Mouse (Mus musculus) brain, embryonic 14.5 days (tissue): Measurements from ENCODE around the gene Spem2.

Experiments used
- CTCF ChIP-seq: fragments of 200-500 bp; IDR thresholded peaks from 2 replicates; pipeline ENCODE4 v1.5.1; 2012; ENCODE audit warnings: inconsistent platforms, mild to moderate bottlenecking, moderate library complexity, borderline replicate concordance; ENCODE audit not compliant: insufficient read depth, insufficient read length; ENCODE audit errors: extremely low read depth
- POLR2A ChIP-seq: fragments of 200-500 bp; IDR thresholded peaks from 2 replicates; pipeline ENCODE4 v1.6.1; 2012; ENCODE audit warnings: mild to moderate bottlenecking, inconsistent platforms, borderline replicate concordance; ENCODE audit not compliant: poor library complexity, insufficient read depth, insufficient read length, severe bottlenecking; ENCODE audit errors: extremely low read depth

DNA sequence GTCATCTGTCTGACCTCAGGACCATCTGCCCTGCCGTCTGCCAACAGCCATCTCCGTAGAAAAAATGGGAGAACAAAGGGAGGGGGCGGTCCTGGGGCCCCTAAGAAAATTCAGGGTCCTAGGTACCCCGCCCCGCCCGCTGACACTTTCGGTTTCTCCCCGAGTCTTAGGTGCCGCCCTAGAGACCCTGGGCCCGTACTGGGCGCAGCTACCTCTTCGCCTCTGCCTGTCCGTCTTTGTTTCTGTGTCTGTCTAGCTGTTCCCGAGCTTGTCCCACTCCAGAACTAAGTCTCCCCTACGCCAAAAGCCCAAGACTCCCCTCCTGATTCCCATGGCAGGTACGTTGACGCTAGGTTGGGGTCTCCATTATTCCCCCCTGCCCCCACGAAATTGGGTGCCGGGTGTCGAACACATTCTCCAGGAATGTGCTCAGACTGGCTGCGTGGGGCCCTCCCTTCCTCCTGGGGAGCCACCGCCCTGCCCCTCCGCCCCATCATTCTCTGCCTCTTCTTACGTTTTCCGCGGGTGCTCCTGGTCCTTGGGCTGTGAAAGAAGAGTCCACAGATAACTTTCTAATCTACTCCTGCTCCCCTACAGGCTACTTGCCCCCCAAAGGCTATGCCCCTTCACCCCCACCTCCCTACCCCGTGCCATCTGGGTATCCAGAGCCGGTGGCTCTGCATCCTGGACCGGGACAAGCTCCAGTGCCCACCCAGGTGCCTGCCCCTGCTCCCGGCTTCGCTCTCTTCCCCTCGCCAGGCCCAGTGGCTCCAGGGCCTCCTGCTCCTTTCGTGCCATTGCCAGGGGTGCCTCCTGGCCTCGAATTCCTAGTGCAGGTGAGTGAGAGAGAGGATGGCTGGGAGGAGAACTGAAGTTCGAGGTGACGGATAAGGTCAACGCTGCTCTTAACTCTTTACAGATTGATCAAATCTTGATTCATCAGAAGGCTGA, 28.7 kb upstream of the Spem2 start:
- TF ChIP-seq CTCF, result no peak
- no peak for TF ChIP-seq POLR2A
